Mouse (Mus musculus) cortical plate, adult 2 months (tissue): Measurements from ENCODE around the gene Necab2.

ENCODE experiments used
- CTCF ChIP-seq: fragments of 200-500 bp; IDR thresholded peaks from 2 replicates; pipeline ENCODE4 v1.5.1; 2011; ENCODE audit warnings: mild to moderate bottlenecking, control low read depth, low read length; ENCODE audit not compliant: insufficient read depth; ENCODE audit errors: extremely low read depth
- POLR2A ChIP-seq: fragments of 200-500 bp; IDR thresholded peaks from 2 replicates; pipeline ENCODE4 v1.6.1; 2011; ENCODE audit warnings: mild to moderate bottlenecking, low read length, control low read depth; ENCODE audit not compliant: insufficient read depth; ENCODE audit errors: extremely low read depth

- TF ChIP-seq CTCF (no peak), POLR2A (no peak)
Observed at GRCm38 (mm10) chr8:119506106-119506505, 59.6 kb downstream of the Necab2 start.
